Mouse (Mus musculus) neural tube, embryonic 15.5 days (tissue): ENCODE results near the gene Slc5a10. TPM values are rescaled to one million over a fixed set of nuclear protein-coding genes. Genes with fewer than 3 reads are reported as not detected.

ENCODE experiments used
- ATAC-seq: fragments of 200-750 bp; cut with Nextera tagmentation; 2 replicates; pipeline ENCODE4 v1.8.0; 2017; ENCODE audit warnings: mild to moderate bottlenecking, moderate TSS enrichment, moderate library complexity; ENCODE audit not compliant: low FRiP score
- H3K27ac ChIP-seq: fragments of 300-500 bp; sonication (generic); replicated peaks from 2 replicates; pipeline ENCODE4 v1.5.1; 2015; ENCODE audit warnings: mild to moderate bottlenecking, inconsistent platforms
- H3K27me3 ChIP-seq: fragments of 300-500 bp; sonication (generic); replicated peaks from 2 replicates; pipeline ENCODE4 v1.6.1; 2015; ENCODE audit warnings: inconsistent platforms
- H3K36me3 ChIP-seq: fragments of 300-500 bp; sonication (generic); 2 replicates; pipeline ENCODE4 v1.6.1; 2015; ENCODE audit warnings: inconsistent platforms
- H3K4me1 ChIP-seq: fragments of 300-500 bp; sonication (generic); 2 replicates; pipeline ENCODE4 v1.6.1; 2015; ENCODE audit warnings: inconsistent platforms
- H3K4me2 ChIP-seq: fragments of 300-500 bp; sonication (generic); 2 replicates; pipeline ENCODE4 v1.6.1; 2015; ENCODE audit warnings: inconsistent platforms, mild to moderate bottlenecking, moderate library complexity
- H3K4me3 ChIP-seq: fragments of 300-500 bp; sonication (generic); replicated peaks from 2 replicates; pipeline ENCODE4 v1.5.1; 2015; ENCODE audit warnings: mild to moderate bottlenecking, inconsistent platforms
- H3K9ac ChIP-seq: fragments of 300-500 bp; sonication (generic); replicated peaks from 2 replicates; pipeline ENCODE4 v1.6.1; 2015; ENCODE audit warnings: mild to moderate bottlenecking, inconsistent platforms
- H3K9me3 ChIP-seq: fragments of 300-500 bp; sonication (generic); replicated peaks from 2 replicates; pipeline ENCODE4 v1.6.1; 2016; ENCODE audit warnings: inconsistent platforms
- WGBS: fragments of 180-500 bp; shearing (Covaris S2); methylation state at CpG from one replicate; pipeline ENCODE4 v1.1.7; 2015; ENCODE audit warnings: mixed read lengths; 5-methylcytosine and 5-hydroxymethylcytosine counted together
- polyA plus RNA-seq: library from polyadenylated mRNA; unstranded; fragments of >200 nt; fragmentation: Nextera tagmentation; extraction: Ambion mirVana; gene quantifications from 2 replicates; pipeline ENCODE4 v1.2.1, GENCODE M21; 2015

Gene Slc5a10
- polyA plus RNA-seq, 1 experiment from 2014 or later = not detected

- Histone ChIP-seq H3K27me3 (peaks cover 3% of the 10 kb centered on the region), H3K4me3 (no peak overlapping the region), H3K36me3 (no peaks in the 10 kb centered on the region), H3K27ac (no peak overlapping the region), H3K9me3 (no peaks in the 10 kb centered on the region), H3K9ac (no peak overlapping the region), H3K4me1 (peaks cover 9% of the 10 kb centered on the region), H3K4me2 (no peak overlapping the region)
- 85% methylated on average over 4 of the region's 4 CpGs for WGBS
- ATAC-seq = no peak
These were observed 42.9 kb downstream of the Slc5a10 start for GRCm38 (mm10) chr11:61677709-61678108.

GRCm38 (mm10) chr11:61676216-61676854 is 44.3 kb downstream of the Slc5a10 start:
- Histone ChIP-seq H3K27me3 (no peaks in the 10 kb centered on the region), H3K4me2 (no peak overlapping the region), H3K27ac (no peak overlapping the region), H3K36me3 (no peaks in the 10 kb centered on the region), H3K9ac (no peak overlapping the region), H3K9me3 (no peaks in the 10 kb centered on the region), H3K4me1 (peaks cover 9% of the 10 kb centered on the region), H3K4me3 (no peak overlapping the region)
- no peak for ATAC-seq
- 74% methylated on average over 7 of the region's 7 CpGs for WGBS

GRCm38 (mm10) chr11:61675332-61675731 is 45.3 kb downstream of the Slc5a10 start:
- Histone ChIP-seq H3K4me3 (no peak overlapping the region), H3K36me3 (no peaks in the 10 kb centered on the region), H3K4me2 (no peak overlapping the region), H3K27ac (no peak overlapping the region), H3K9ac (no peak overlapping the region), H3K27me3 (no peaks in the 10 kb centered on the region), H3K4me1 (peaks cover 9% of the 10 kb centered on the region), H3K9me3 (no peaks in the 10 kb centered on the region)
- ATAC-seq = no peak
- 51% methylated on average over 2 of the region's 2 CpGs for WGBS

- Histone ChIP-seq H3K4me3 (no peak overlapping the region), H3K36me3 (no peaks in the 10 kb centered on the region), H3K27me3 (no peaks in the 10 kb centered on the region), H3K4me2 (peak overlapping the region; percentile 35), H3K9me3 (no peaks in the 10 kb centered on the region), H3K27ac (no peak overlapping the region), H3K9ac (no peak overlapping the region), H3K4me1 (peaks cover 9% of the 10 kb centered on the region)
- no peak for ATAC-seq
- 4% methylated on average over 8 of the region's 8 CpGs for WGBS
These were observed 45.8 kb downstream of the Slc5a10 start for GRCm38 (mm10) chr11:61674839-61675159.

GRCm38 (mm10) chr11:61674151-61674838 is 46.3 kb downstream of the Slc5a10 start:
- H3K27ac ChIP-seq = no peak overlapping the region
- H3K4me3 ChIP-seq = no peak overlapping the region
- H3K4me2 ChIP-seq = peak overlapping the region; percentile 35
- no peaks in the 10 kb centered on the region for H3K27me3 ChIP-seq
- peaks cover 9% of the 10 kb centered on the region for H3K4me1 ChIP-seq
- H3K9me3 ChIP-seq = no peaks in the 10 kb centered on the region
- no peaks in the 10 kb centered on the region for H3K36me3 ChIP-seq
- ATAC-seq = no peak
- H3K9ac ChIP-seq = no peak overlapping the region
- WGBS = 22% methylated on average over 19 of the region's 19 CpGs

GRCm38 (mm10) chr11:61673686-61674085 is 46.9 kb downstream of the Slc5a10 start:
- no peaks in the 10 kb centered on the region for H3K36me3 ChIP-seq
- H3K9me3 ChIP-seq = no peaks in the 10 kb centered on the region
- no peak overlapping the region for H3K4me2 ChIP-seq
- no peak overlapping the region for H3K9ac ChIP-seq
- H3K4me1 ChIP-seq = peaks cover 9% of the 10 kb centered on the region
- no peak for ATAC-seq
- no peak overlapping the region for H3K4me3 ChIP-seq
- H3K27me3 ChIP-seq = no peaks in the 10 kb centered on the region
- 33% methylated on average over 8 of the region's 8 CpGs for WGBS
- no peak overlapping the region for H3K27ac ChIP-seq

- H3K27ac ChIP-seq = no peak overlapping the region
- H3K9me3 ChIP-seq = no peaks in the 10 kb centered on the region
- no peak for ATAC-seq
- H3K4me2 ChIP-seq = no peak overlapping the region
- no peaks in the 10 kb centered on the region for H3K27me3 ChIP-seq
- H3K36me3 ChIP-seq = no peaks in the 10 kb centered on the region
- H3K4me3 ChIP-seq = no peak overlapping the region
- H3K4me1 ChIP-seq = peaks cover 9% of the 10 kb centered on the region
- WGBS = 66% methylated on average over 19 of the region's 19 CpGs
- no peak overlapping the region for H3K9ac ChIP-seq
These were observed 48.7 kb downstream of the Slc5a10 start for GRCm38 (mm10) chr11:61671781-61672383.

GRCm38 (mm10) chr11:61669492-61670490 is 50.8 kb downstream of the Slc5a10 start:
- Histone ChIP-seq H3K4me2 (no peak overlapping the region), H3K4me3 (no peak overlapping the region), H3K27ac (no peak overlapping the region), H3K4me1 (peaks cover 7% of the 10 kb centered on the region), H3K36me3 (no peaks in the 10 kb centered on the region), H3K9me3 (no peaks in the 10 kb centered on the region), H3K27me3 (no peaks in the 10 kb centered on the region), H3K9ac (no peak overlapping the region)
- ATAC-seq = no peak
- WGBS = 81% methylated on average over 14 of the region's 14 CpGs

GRCm38 (mm10) chr11:61667782-61668181 is 52.8 kb downstream of the Slc5a10 start:
- WGBS = 77% methylated on average over 5 of the region's 5 CpGs
- no peak overlapping the region for H3K4me2 ChIP-seq
- no peaks in the 10 kb centered on the region for H3K36me3 ChIP-seq
- no peak overlapping the region for H3K4me3 ChIP-seq
- H3K27me3 ChIP-seq = no peaks in the 10 kb centered on the region
- H3K9me3 ChIP-seq = no peaks in the 10 kb centered on the region
- no peak for ATAC-seq
- no peak overlapping the region for H3K9ac ChIP-seq
- no peaks in the 10 kb centered on the region for H3K4me1 ChIP-seq
- no peak overlapping the region for H3K27ac ChIP-seq

GRCm38 (mm10) chr11:61667248-61667647 is 53.4 kb downstream of the Slc5a10 start:
- Histone ChIP-seq H3K4me3 (no peak overlapping the region), H3K9me3 (no peaks in the 10 kb centered on the region), H3K4me1 (no peaks in the 10 kb centered on the region), H3K9ac (no peak overlapping the region), H3K4me2 (no peak overlapping the region), H3K36me3 (no peaks in the 10 kb centered on the region), H3K27ac (no peak overlapping the region), H3K27me3 (no peaks in the 10 kb centered on the region)
- 88% methylated on average over 5 of the region's 5 CpGs for WGBS
- ATAC-seq = no peak

- no peaks in the 10 kb centered on the region for H3K4me1 ChIP-seq
- H3K4me2 ChIP-seq = no peak overlapping the region
- no peak overlapping the region for H3K4me3 ChIP-seq
- H3K36me3 ChIP-seq = no peaks in the 10 kb centered on the region
- H3K9ac ChIP-seq = no peak overlapping the region
- no peak overlapping the region for H3K27ac ChIP-seq
- ATAC-seq = no peak
- H3K9me3 ChIP-seq = no peaks in the 10 kb centered on the region
- H3K27me3 ChIP-seq = no peaks in the 10 kb centered on the region
- 49% methylated on average over 7 of the region's 7 CpGs for WGBS
These were observed 54.4 kb downstream of the Slc5a10 start for GRCm38 (mm10) chr11:61665991-61666799.
